Mouse (Mus musculus): ENCODE measurements around the gene Dlg2.
"Not testable (repeated sequence)": the region's sequence is repeated elsewhere in the genome, so short reads cannot be mapped to it uniquely, and the experiment has no call there.

The Dlg2 gene

DNA sequence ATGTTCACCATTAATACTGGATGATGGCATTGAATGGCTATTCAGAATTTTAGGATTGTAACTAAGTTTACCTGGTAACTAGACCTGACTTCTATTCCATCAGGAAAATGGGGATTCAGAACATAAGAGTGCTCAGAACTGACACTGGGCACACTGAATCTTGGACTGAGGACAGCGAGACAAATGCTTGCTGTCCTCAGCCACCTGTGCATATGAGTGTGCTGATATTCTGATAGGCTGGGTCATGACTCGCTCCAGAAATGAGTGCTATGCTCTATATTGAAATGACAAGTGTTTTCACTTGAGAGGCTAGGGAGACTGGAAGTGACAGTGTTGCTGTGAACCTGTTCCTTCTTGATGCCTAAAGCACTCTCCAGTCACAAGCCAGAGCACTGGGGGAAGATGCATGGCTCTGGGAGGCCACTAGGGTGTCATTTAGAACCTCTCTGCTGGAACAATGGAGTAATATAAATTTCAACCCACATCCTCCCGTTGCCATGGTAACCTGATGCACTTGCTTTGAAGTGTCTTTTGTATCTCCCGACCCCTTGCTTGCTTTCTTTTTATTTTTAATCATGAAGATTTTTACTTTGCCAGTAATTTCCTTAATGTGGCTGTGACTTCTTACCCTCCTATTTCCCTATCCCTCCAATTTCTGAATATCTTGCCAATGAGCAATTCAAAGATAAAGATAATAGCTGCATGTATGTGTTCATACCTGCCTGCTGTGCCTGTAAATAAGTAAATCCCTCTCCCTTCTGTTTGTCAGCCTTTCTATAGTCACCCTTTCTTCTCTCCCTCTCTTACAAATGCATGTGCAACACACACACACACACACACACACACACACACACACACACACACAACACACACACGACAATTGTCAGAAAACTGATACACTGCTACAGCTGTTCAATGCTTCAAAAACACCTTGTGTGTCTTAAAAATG lies 367.1 kb downstream of the Dlg2 start:
- DNase-seq = no peak

DNA sequence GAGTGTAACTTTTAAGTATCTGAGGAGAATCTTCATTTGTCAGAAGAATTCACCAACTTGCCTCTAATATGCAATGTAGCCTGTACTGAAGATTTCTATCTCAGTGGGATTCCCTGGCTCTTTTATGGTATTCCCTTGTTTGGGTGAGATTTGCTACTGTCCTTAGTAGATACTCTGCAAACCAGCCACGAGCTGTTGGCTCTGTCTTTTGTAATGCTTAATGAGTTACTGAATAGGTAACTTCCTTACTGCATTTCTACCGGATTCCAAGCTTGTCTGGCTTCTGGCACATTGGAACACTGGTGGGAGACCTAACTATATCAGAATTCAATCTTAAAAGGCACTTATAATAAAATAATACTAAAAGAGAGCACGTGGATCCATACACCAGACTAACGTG lies 400.3 kb downstream of the Dlg2 start:
- not testable (repeated sequence) for DNase-seq

DNA sequence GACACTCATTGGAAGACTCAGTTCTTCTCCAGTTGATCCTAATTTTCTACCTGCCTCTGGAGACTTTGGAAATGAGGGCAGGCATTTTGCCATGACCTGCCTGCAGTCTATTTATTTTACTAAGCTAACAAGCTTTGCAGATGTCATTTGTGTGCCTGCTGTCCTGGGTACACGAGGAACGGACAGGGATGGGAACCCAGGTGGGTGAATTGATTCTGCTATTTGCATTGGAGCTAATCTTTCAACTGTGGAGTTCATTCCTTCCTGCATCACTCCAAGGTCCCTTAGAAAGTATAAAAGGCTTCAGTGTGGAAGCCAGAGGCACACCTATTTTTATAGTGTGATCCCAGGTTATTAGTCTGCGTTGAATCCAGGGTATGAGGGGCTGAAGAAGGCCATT lies 406.3 kb downstream of the Dlg2 start:
- DNase-seq = no peak

DNA sequence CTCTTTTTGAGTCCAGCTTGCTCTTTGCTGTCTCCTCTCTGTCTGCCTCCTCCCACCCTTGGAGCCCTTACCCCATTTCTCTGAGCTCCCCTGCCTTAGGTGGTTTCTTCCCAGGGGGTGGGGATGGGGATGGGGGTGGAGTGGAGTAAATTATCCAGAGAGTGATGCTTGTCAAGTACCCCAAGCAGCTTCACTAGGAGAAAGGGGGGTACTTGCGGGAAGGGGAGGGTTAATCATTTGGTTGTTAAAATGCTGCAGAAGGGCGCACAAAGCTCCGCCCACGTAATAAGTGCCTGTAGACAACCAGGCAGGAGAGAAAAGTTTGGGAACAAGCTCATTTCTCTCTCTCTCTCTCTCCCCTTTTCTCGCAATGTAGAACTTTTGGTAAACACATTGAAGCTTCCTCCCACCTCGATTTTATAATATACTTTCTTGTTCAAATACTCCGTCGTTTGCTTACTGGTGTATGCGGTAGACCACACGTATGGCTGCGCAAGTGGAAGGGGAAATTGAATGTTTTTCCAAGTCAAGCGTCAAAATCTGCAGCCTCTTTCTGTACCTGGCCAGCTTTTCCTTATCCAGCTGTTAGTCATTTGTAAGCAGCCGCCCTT lies 410.0 kb downstream of the Dlg2 start:
- no peak for DNase-seq

DNA sequence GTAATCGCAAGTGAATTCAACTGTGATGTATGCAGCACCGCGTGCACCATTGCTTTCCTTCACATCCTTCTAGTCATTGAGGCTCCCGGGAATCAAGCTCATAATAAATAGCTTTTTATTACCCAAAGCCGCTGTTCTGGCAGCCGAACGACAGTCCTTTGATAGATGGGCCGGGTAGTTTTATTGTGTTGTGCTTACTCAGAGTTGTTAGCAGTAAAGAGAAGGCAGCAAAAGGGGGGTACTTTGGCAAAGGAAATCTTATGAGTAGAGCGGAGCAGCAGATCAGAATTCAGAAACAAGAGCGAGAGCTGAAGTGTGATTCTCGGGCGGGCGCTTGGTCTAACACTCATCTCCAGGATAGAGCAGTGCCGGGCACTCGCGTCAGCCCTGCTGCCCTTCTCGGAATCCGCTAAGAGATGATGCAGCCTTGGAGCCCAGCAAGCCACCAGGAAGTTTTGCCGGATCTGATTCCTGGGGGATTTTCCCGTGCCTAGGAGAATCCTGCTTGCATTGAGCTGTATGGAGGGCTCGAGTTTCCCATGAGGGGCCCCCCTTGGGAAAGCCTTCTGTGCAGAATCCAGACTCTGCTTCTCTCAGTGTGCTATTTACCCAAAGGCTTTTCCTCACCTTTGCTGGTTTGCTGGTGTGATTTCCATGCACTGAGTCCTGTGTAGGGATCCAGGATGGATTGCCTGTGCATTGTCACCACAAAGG lies 410.7 kb downstream of the Dlg2 start:
- DNase-seq = peak in 1 of 2 experiments; percentile 4

DNA sequence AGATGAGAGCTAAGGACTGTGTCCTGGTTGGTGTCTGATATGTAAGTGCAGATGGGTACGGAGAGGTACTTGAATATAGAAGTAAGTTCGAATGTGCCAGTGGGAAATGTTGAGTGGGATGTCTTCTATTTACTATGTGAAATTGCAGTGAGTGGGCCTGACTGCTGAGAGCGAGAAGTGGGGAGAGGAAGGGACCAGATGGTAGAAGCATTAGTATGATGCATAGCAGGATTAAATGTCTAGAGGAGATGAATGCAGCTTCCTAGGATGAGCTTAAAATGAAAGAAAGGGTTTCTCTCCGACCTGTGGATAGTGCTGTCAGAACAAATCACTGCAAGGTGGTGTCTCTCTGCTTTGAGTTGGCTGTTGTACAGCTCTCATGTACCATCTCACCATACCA lies 451.0 kb downstream of the Dlg2 start:
- DNase-seq = no peak

DNA sequence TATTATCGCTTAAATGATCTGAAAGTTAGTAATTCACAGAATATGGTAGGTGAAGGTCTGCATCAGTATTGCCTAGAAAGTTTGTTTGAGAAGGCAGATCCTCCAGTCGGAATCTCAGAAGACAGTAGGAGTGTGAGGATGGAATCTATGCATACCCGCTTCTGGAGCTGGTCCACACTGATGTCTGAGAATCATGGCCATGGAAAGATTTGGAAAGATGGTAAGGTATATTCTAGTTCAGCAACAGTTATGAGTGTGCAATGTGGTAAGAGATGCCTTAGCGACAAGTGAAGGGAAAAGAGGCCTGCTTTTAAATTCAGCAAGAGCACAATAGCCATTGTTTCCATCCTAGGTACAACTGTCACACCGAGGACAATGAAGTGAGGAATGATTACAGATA lies 464.3 kb downstream of the Dlg2 start:
- no peak for DNase-seq

DNA sequence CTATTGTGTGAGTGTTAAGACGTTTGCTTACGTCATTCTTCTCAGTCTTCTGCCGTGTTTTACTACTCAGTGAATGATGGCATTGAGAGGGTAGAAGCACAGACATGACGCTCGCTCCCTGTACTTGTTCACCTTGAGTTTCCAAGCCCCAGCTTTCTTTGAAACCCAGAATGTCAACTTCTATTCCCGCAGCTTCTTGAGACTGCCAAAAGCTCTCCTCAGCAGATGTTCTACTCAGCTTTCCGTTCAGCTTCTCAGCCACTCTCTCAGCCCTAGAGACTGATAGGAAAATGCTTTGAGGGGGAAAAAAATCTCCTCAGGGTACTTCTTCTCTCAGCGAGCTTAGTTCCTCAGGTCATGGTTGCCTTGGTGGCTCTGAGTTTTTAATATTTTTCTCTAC lies 470.6 kb downstream of the Dlg2 start:
- no peak for DNase-seq

DNA sequence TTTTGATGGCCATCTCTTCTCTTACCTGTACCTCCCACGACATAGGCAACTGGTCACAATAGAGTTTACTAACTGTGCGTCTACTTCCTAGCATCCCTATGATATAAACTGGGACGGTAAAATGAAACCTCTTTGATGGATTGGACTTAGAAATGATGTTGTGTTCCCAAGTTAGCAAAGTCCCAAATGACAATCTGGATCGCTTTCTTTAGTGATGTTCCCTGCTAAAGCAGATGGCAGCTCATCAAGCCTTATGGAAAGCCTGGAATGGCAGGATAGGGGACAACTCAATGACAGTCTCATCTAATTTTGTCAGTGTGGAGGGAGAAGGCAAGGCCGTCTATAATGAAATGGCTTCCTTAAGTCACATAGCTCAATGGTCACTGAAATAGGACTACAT lies 472.7 kb downstream of the Dlg2 start:
- no peak for DNase-seq

DNA sequence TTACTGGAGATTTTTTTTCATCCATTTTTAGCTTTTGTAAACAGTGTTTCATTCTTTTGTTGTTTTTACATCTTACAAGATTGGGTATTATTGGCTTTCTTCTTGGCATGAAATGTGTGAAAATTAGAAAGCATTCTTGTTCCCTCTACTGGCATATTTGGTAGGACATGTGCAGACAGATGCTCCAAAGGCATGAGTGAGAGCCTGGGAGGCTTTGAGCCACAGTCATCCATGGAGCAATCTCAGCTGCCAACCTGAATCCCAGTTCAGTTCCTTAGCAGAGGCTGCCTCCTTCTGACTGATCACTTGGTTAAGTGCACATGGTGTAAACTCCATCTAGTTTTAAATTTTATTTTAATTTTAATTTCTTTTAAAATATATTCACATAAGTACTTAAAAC lies 500.8 kb downstream of the Dlg2 start:
- no peak for DNase-seq

DNA sequence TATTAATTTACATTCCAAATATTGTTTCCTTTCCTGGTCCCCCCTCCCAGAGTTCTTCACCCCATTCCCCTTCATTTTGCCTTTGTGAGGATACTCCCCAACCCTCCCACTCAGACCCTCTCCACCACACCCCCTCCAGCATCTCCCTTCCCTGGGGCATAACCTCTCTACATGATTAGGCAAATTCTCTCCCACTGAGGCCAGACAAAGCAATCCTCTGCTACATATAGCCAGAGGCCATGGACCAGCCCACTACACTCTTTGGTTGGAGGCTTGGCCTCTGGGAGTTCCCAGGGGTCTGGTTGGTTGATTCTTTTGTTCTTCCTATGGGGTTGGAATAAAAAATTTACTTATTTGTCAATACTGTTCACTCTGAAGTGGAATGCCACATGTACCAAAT lies 505.6 kb downstream of the Dlg2 start:
- DNase-seq = no peak

DNA sequence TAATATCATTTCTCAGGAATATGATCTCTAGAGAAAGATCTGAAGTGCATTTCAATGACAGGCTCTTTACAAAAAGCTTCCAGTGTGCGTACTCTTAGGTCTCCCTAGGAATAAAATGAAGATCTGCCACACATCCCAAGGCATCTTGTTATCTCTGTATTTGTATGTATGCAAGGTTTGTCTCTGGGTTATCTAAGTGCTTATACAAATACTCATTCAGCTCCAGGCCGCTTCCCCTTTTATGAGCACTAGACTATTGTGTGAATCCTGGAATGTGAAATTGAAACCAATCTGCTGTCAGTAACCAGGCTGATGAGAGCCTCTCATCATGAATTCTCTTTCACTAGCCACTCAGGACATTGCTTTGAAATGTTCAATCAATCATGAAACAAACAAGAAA lies 534.2 kb downstream of the Dlg2 start:
- no peak for DNase-seq

DNA sequence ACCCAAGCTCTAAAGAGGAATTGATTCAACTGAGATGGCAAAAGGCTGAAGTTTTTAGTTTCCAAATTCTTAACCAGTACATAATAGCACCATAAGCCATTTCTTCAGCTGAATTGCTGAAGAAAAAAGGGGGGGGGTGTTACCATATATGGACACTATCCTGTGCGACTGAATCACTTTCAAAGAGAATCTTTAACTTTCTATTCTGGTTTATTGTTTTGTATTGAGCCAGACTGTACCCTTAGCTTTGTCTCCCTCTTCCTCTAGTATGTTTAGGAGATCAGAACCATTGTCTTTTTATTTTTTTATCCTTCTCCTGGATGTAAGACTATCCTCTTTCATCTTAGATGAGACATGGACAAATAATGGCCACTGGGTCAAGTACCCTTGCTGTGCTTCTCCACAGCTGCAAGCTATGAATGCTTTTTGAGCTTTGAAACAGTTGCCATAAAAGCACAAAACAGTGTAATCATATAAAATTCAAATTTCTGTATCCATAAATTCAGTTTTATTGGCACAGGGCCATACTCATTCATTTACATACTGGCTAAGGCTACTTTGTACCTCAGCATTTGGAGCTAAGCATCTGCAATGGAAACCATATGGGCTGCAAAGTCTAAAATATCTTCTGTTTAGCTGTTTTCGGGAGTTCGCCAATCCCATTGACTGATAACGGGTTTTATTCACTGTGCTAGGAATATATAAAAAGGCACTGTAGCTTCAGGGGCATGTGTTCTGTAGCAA lies 568.7 kb downstream of the Dlg2 start:
- DNase-seq = no peak

DNA sequence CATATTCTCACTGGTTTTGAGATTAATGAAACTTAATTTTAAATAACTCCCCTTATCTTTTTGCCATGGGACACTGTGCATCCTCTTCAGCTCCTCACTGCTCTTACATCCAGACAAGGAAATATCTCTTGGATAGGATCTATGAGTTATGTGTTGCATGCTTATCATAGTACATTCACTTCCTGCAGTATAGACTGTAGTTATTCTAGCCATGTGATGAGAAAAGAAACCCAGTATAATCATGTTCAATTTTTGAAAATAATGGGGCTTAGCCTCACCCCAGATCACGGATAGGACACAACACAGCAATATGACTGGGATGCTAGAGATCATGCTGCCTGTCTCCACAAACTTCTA lies 569.2 kb downstream of the Dlg2 start:
- no peak for DNase-seq

DNA sequence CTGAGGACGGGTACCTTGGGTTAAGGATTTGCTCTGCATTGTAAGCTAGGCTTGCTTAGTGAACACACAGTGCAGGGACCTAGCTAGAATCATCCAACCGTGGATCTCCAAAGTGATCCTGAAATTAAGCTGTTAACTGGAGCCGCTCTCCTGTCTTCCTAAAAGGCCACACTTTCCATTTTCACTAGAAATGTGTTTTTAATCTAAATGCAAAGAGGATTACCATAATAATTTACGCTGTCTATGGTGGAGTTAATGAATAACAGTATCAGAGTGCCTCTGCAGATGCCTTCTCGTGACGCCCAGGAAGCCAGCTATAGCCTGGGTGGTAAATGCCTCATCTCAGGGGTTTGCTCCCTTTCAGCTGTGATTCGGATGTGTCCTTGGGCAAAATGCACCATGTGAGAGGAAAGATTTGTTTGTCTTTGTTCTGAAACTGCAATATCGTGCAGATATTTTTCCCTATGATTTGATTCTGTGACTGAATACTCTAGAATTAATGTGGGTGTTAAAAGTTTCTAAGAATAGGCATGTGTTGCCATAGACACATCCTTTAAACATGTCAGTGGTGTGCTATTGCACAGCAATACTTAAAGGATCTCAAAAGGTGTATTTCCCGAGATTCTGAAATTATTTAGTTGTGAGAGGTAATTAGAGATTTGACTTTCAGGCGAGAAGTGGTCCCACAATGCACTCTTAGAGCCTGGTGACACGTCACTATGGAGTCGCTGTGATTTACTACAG lies 587.0 kb downstream of the Dlg2 start:
- DNase-seq = no peak

DNA sequence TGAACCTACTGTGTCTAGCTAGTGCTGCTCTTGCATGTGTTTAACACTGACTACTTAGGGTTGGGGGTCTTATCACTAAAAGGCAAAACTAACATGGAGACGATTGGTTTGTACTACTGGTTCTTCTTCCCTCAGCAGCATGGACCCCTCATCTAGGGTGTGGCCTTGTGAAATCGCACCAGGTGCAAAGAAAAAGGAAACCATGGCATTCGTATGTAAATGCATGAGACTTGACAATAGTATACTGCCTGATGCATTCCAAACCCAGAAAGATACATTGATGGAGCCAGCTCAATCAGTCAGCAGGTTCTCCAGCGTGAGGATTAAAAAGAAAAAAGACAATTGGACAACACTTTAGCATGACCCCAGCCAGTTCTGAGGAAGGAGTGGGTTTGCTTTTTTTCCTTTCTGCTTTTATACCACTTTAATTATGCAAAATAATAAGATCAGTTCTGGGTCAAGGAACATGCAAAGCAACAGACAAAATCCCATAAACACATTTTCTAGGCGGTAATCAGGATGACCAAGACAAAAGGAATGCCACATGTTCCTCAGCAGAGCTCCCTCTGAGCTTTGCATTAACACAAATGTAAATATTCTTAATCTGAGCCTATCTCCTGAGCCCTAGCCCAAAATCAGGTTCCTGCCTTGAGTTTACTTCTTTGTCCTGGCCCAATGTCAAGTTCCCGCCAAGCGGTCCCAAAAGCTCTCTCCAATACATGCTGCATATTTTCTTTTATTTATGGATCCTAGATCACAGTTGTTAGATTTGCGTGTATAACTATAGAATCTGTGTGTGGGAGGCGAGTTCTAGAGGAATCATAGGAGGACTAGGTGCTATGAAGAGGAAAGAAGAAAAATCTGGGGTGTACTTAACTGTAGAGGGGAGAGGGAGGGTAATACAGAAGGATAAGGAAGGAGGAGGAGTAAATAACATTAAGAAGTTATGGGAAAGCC lies 595.6 kb downstream of the Dlg2 start:
- no peak for DNase-seq

DNA sequence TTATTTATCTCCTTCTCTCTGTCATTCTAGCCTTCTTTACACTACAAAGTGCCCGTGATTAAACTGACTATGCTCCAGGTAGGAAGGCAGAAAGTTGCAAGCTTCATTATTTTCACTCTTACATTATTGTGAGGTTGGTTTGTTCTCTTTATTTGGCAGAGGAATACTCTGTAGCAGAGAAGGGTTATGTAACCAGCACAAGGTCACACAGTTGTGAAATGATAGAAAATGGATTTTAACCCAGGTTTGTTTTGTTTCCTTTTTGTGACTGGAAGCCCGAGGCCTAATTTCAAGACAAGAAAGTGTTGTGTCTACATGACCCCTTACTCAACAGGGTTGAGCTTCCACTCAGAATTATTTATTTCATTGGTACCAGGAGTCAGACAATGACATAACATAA lies 609.6 kb downstream of the Dlg2 start:
- no peak for DNase-seq

DNA sequence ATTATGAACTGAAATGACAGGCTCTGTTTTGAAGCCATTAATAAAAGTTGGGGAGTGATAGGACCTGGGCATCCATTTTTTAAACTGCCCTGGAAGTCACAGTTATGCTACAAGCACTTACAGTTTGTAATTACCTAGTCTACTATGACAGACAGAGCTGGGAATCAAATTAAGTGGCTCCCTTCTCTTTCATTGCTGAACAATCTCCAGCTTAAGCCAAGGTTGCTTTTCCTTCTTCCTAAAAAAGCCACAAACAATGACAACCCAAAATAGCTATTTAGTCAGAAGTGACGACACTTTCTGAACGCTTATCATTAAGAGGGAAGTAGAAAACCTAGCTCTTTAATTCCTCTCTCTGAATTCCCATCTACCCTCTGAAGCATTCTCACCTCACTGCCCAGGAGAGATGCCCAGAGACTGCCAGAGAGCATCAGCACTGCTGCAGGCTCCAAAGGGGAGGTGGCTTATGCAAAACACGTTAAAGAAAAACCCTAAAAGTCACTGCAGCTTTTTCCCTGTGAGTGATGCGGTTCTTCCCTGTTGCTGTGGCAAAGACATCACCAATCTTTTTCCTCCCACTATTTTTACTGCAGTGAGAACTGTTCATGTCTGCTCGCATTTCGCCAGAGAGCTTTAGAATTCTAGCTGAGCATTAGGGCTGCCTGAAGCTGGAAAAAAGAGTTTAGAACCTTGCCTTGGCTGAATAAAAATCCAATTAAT lies 612.9 kb downstream of the Dlg2 start:
- DNase-seq = peak in 1 of 2 experiments; percentile 4

DNA sequence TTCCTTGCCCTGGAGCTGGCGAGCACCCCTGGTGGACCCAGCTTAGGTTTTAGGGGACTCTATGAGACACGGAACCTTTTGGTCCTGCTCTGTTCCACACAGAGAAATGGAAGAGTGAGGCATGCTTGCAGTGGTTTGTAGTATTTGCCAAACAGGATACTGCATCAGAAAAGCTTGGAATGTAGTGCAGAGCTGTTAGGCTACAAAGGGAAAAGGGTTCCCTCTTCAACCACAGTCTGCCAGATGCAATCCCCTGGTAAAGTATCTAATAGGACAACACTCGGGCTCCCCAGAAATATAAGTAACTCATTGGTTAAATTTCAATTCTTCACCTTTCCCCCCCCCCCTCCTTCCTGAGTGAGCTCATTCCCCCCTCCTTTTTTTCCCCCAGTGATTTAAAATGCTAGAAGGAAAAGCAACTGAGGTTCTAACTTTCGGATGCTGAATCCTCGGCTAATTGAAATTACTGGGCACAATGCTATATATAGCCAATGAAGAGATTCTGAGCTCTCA lies 613.9 kb downstream of the Dlg2 start:
- peak in 1 of 2 experiments; percentile 0 for DNase-seq
